Mouse (Mus musculus) stomach, postnatal 0 days (tissue): ENCODE measurements around the gene Rap1gap2.

Experiments
- CTCF ChIP-seq: IDR thresholded peaks from 2 replicates; pipeline ENCODE4 v1.5.1; 2016; ENCODE audit warnings: antibody characterized with exemption, low read depth, mild to moderate bottlenecking, moderate library complexity
- EP300 ChIP-seq: optimal IDR thresholded peaks from 2 replicates; pipeline ENCODE3; 2016; ENCODE audit warnings: antibody characterized with exemption

DNA sequence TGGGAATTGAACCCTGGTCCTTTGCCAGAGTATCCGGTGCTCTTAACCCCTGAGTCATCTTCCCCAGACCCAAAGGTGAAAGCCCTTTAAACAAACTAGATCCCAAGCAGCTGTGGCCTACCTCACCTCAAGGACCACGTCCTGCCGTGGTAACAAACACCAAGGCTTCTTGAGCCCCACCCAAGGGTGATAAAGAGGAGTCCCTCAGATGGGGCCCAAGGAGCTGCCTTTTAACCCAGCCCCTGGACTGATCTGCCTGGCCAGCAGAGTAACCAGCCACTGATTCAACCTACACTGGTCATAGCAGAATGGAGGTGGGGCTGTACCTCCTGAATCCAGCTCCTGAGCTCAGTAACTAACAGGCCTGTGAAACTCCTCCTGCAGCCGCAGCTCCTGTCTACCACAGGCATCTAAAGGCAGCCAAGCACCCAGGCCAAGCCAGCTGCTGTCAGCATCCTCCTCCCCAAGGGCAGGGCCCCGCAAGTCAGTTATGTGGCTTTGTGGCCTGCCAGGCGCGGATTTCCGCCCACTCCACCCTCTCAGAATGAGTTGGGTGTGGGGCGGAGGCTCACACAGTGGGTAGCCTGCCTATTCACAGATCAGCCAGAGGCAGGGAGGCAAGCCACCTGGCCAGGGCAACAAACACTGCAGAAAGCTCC lies 54.9 kb downstream of the Rap1gap2 start:
- TF ChIP-seq CTCF = no peak
- TF ChIP-seq EP300 = no peak
